Comparison of ENCODE assay signal across 8 mouse cellular contexts in genomic region chr12:52473988-52474968, GRCm38 (mm10). TPM values are rescaled to one million over a fixed set of nuclear protein-coding genes. Genes with fewer than 3 reads are reported as not detected.
DNase-seq lines count a peak whose midpoint lies in the region; ATAC-seq lines count a peak whose summit lies in the region.
"Had no signal": no experiment of that assay in that cellular context is flagged by ENCODE, and none has a peak within 500 bp of the region (broad histone marks: within the 10 kb centered on the region; RNA-seq: fewer than 3 reads in every experiment).

No protein-coding gene starts in this region.

- H3K9ac ChIP-seq in kidney, embryonic 15.5 days: no peak overlapping the region
- peak overlapping the region; percentile 33; the same call in 1 of the 2 replicates for H3K9ac ChIP-seq in forebrain, embryonic 12.5 days
- no peak overlapping the region for H3K9ac ChIP-seq in hindbrain, embryonic 13.5 days
- H3K9ac ChIP-seq in midbrain, embryonic 12.5 days (replicated peaks): no peak overlapping the region

- H3K27ac ChIP-seq in kidney, embryonic 15.5 days: no peak overlapping the region
- peak overlapping the region; percentile 31; the same call in 1 of the 2 replicates for H3K27ac ChIP-seq in forebrain, embryonic 12.5 days
- H3K27ac ChIP-seq in hindbrain, embryonic 13.5 days: no peak overlapping the region
- no peak overlapping the region for H3K27ac ChIP-seq in midbrain, embryonic 12.5 days (replicated peaks)

- peaks cover 12% of the 10 kb centered on the region for H3K4me1 ChIP-seq in kidney, embryonic 15.5 days
- H3K4me1 ChIP-seq in forebrain, embryonic 12.5 days: peaks cover 11% of the 10 kb centered on the region
- H3K4me1 ChIP-seq in hindbrain, embryonic 13.5 days (replicated peaks): peaks cover 13% of the 10 kb centered on the region; the same call in 1 of the 2 replicates
- peaks cover 6% of the 10 kb centered on the region; the same call in 1 of the 2 replicates for H3K4me1 ChIP-seq in midbrain, embryonic 12.5 days

- no peaks in the 10 kb centered on the region for H3K36me3 ChIP-seq in kidney, embryonic 15.5 days
- H3K36me3 ChIP-seq in forebrain, embryonic 12.5 days (replicated peaks): no peaks in the 10 kb centered on the region
- no peaks in the 10 kb centered on the region for H3K36me3 ChIP-seq in hindbrain, embryonic 13.5 days
- H3K36me3 ChIP-seq in midbrain, embryonic 12.5 days: no peaks in the 10 kb centered on the region

- peak overlapping the region; percentile 39 for H3K4me2 ChIP-seq in kidney, embryonic 15.5 days
- H3K4me2 ChIP-seq in forebrain, embryonic 12.5 days: peak overlapping the region; percentile 19
- H3K4me2 ChIP-seq in hindbrain, embryonic 13.5 days: peak overlapping the region; percentile 29
- peak overlapping the region; percentile 21; the same call in 1 of the 2 replicates for H3K4me2 ChIP-seq in midbrain, embryonic 12.5 days (replicated peaks)

- no peaks in the 10 kb centered on the region for H3K9me3 ChIP-seq in kidney, embryonic 15.5 days (replicated peaks)
- H3K9me3 ChIP-seq in forebrain, embryonic 12.5 days: no peaks in the 10 kb centered on the region
- no peaks in the 10 kb centered on the region for H3K9me3 ChIP-seq in hindbrain, embryonic 13.5 days
- H3K9me3 ChIP-seq in midbrain, embryonic 12.5 days: no peaks in the 10 kb centered on the region

- DNase-seq in kidney, postnatal 4 days: no peak
- no peak for DNase-seq in thymus, postnatal 14 days
- DNase-seq in lung, postnatal 10 days: no peak
- DNase-seq: cerebellum, postnatal 14 days had no signal

- WGBS in kidney, embryonic 15.5 days: 54% methylated on average over 18 of the region's 18 CpGs
- WGBS in forebrain, embryonic 12.5 days: 41% methylated on average over 18 of the region's 18 CpGs
- 43% methylated on average over 18 of the region's 18 CpGs for WGBS in hindbrain, embryonic 13.5 days
- 49% methylated on average over 18 of the region's 18 CpGs for WGBS in midbrain, embryonic 12.5 days

- H3K4me3 ChIP-seq in kidney, embryonic 15.5 days (replicated peaks): no peak overlapping the region
- H3K4me3 ChIP-seq in forebrain, embryonic 12.5 days (replicated peaks): no peak overlapping the region
- no peak overlapping the region for H3K4me3 ChIP-seq in hindbrain, embryonic 13.5 days
- H3K4me3 ChIP-seq in midbrain, embryonic 12.5 days: no peak overlapping the region

- no peak for ATAC-seq in kidney, embryonic 15.5 days (replicated peaks; ENCODE audit: low FRiP score)
- ATAC-seq in forebrain, embryonic 12.5 days (ENCODE audit: low FRiP score): no peak
- ATAC-seq in hindbrain, embryonic 13.5 days (ENCODE audit: low FRiP score): no peak
- no peak for ATAC-seq in midbrain, embryonic 12.5 days (ENCODE audit: low FRiP score, low read depth)

- H3K27me3 ChIP-seq in kidney, embryonic 15.5 days: no peaks in the 10 kb centered on the region
- no peaks in the 10 kb centered on the region for H3K27me3 ChIP-seq in forebrain, embryonic 12.5 days
- H3K27me3 ChIP-seq in hindbrain, embryonic 13.5 days: no peaks in the 10 kb centered on the region
- no peaks in the 10 kb centered on the region for H3K27me3 ChIP-seq in midbrain, embryonic 12.5 days

RNA-seq across cellular contexts. Expression of gene Arhgap5, which starts 29.5 kb away (rescaled TPM):
- 40.2 and 45.8 TPM in 2 replicates for polyA plus RNA-seq in kidney, embryonic 15.5 days (2015; fragmentation: Nextera tagmentation; extraction: Ambion mirVana)
- polyA plus RNA-seq in forebrain, embryonic 12.5 days (2016; fragmentation: Nextera tagmentation; extraction: Ambion mirVana): 63.9 and 64.7 TPM in 2 replicates
- 35.3 and 37.8 TPM in 2 replicates for polyA plus RNA-seq in hindbrain, embryonic 13.5 days (2015; fragmentation: Nextera tagmentation; extraction: Ambion mirVana)
- polyA plus RNA-seq in midbrain, embryonic 12.5 days (2016; fragmentation: Nextera tagmentation; extraction: Ambion mirVana): 53.9 and 61.7 TPM in 2 replicates
